Mouse (Mus musculus) hindbrain, postnatal 0 days (tissue): ENCODE measurements around the gene Dst. TPM values are rescaled to one million over a fixed set of nuclear protein-coding genes. Genes with fewer than 3 reads are reported as not detected.

ENCODE experiments used
- ATAC-seq: fragments of 200-750 bp; cut with Nextera tagmentation; 2 replicates; pipeline ENCODE4 v1.8.0; 2017; ENCODE audit warnings: mild to moderate bottlenecking, moderate TSS enrichment, moderate library complexity
- DNase-seq: peaks from one replicate; pipeline ENCODE4 v3.0.0-alpha.2; 2015; ENCODE audit warnings: low spot score
- H3K27ac ChIP-seq: fragments of 300-500 bp; sonication (generic); 2 replicates; pipeline ENCODE4 v1.5.1; 2014; ENCODE audit warnings: mild to moderate bottlenecking
- H3K27me3 ChIP-seq: fragments of 300-500 bp; sonication (generic); 2 replicates; pipeline ENCODE4 v1.6.1; 2014; ENCODE audit warnings: low read length, mixed read lengths; ENCODE audit not compliant: insufficient read depth
- H3K36me3 ChIP-seq: fragments of 300-500 bp; sonication (generic); 2 replicates; pipeline ENCODE4 v1.6.1; 2014; ENCODE audit warnings: low read length, mixed read lengths; ENCODE audit not compliant: insufficient read depth
- H3K4me1 ChIP-seq: fragments of 300-500 bp; sonication (generic); 2 replicates; pipeline ENCODE4 v1.6.1; 2014; ENCODE audit warnings: antibody characterized with exemption, low read length, mixed read lengths; ENCODE audit not compliant: insufficient read depth
- H3K4me2 ChIP-seq: fragments of 300-500 bp; sonication (generic); 2 replicates; pipeline ENCODE4 v1.6.1; 2014; ENCODE audit warnings: low read depth, mild to moderate bottlenecking, low read length, moderate library complexity, mixed read lengths
- H3K4me3 ChIP-seq: fragments of 300-500 bp; sonication (generic); 2 replicates; pipeline ENCODE4 v1.5.1; 2014; ENCODE audit warnings: low read length
- H3K9ac ChIP-seq: fragments of 300-500 bp; sonication (generic); replicated peaks from 2 replicates; pipeline ENCODE4 v1.6.1; 2014; ENCODE audit warnings: mild to moderate bottlenecking, low read length, moderate library complexity, mixed read lengths
- H3K9me3 ChIP-seq: fragments of 300-500 bp; sonication (generic); 2 replicates; pipeline ENCODE4 v1.6.1; 2016; ENCODE audit warnings: low read length, mixed read lengths
- CTCF ChIP-seq: IDR thresholded peaks from 2 replicates; pipeline ENCODE4 v1.5.1; 2016; ENCODE audit warnings: antibody characterized with exemption, control low read depth, low read depth
- WGBS: fragments of 180-500 bp; shearing (Covaris S2); extraction: QIAGEN DNeasy Blood & Tissue Kit; methylation state at CpG from one replicate; pipeline ENCODE4 v1.1.7; 2014; 5-methylcytosine and 5-hydroxymethylcytosine counted together
- polyA plus RNA-seq: library from polyadenylated mRNA; unstranded; fragments of >200 nt; fragmentation: Nextera tagmentation; extraction: Ambion mirVana; gene quantifications from 2 replicates; pipeline ENCODE4 v1.2.1, GENCODE M21; 2015
- total RNA-seq: library from RNA; depleted of rRNA; stranded (reverse); fragments of >200 nt; gene quantifications from 2 replicates; pipeline ENCODE4 v1.2.3, GENCODE M21; 2014

Dst gene
- total and polyA plus RNA-seq, 2 experiments from 2014 or later: 33.0 to 155 TPM

- no peak for TF ChIP-seq CTCF
- peak overlapping the region; percentile 65; the same call in 1 of the 2 replicates for H3K9ac ChIP-seq
- H3K4me1 ChIP-seq: peaks cover 10% of the 10 kb centered on the region; the same call in 1 of the 2 replicates
- under 1% methylated on average over 10 of the region's 10 CpGs for WGBS
- H3K27ac ChIP-seq: peak overlapping the region; percentile 86
- DNase-seq (no peak), ATAC-seq (peak; percentile 10; the same call in 1 of the 2 replicates)
- H3K4me3 ChIP-seq: peak overlapping the region; percentile 64
- H3K27me3 ChIP-seq: no peaks in the 10 kb centered on the region
- H3K9me3 ChIP-seq: no peaks in the 10 kb centered on the region
- no peaks in the 10 kb centered on the region for H3K36me3 ChIP-seq
- peak overlapping the region; percentile 85 for H3K4me2 ChIP-seq
Observed at GRCm38 (mm10) chr1:34005238-34005725, 97.3 kb downstream of the Dst start.

- DNase-seq (peak; percentile 91), ATAC-seq (peak; percentile 82)
- peak overlapping the region; percentile 86 for H3K27ac ChIP-seq
- WGBS: under 1% methylated on average over 29 of the region's 29 CpGs
- H3K27me3 ChIP-seq: no peaks in the 10 kb centered on the region
- H3K9me3 ChIP-seq: no peaks in the 10 kb centered on the region
- H3K9ac ChIP-seq: peak overlapping the region; percentile 65
- peaks cover 10% of the 10 kb centered on the region; the same call in 1 of the 2 replicates for H3K4me1 ChIP-seq
- TF ChIP-seq CTCF: peak; percentile 82
- H3K4me2 ChIP-seq: peak overlapping the region; percentile 85
- peak overlapping the region; percentile 64 for H3K4me3 ChIP-seq
- H3K36me3 ChIP-seq: no peaks in the 10 kb centered on the region
Observed at GRCm38 (mm10) chr1:34005726-34006638, 98.0 kb downstream of the Dst start.

GRCm38 (mm10) chr1:34006828-34007361 is 98.9 kb downstream of the Dst start:
- Histone ChIP-seq H3K36me3 (no peaks in the 10 kb centered on the region), H3K4me1 (peaks cover 10% of the 10 kb centered on the region; the same call in 1 of the 2 replicates), H3K4me2 (peak overlapping the region; percentile 85), H3K4me3 (peak overlapping the region; percentile 64), H3K9ac (peak overlapping the region; percentile 65; the same call in 1 of the 2 replicates), H3K27ac (peak overlapping the region; percentile 86), H3K9me3 (no peaks in the 10 kb centered on the region), H3K27me3 (no peaks in the 10 kb centered on the region)
- ATAC-seq: no peak
- WGBS: 19% methylated on average over 5 of the region's 5 CpGs
- TF ChIP-seq CTCF: no peak
- no peak for DNase-seq

- no peak for ATAC-seq
- DNase-seq: no peak
- Histone ChIP-seq H3K4me1 (peaks cover 10% of the 10 kb centered on the region; the same call in 1 of the 2 replicates), H3K4me3 (peak overlapping the region; percentile 64), H3K36me3 (no peaks in the 10 kb centered on the region), H3K4me2 (peak overlapping the region; percentile 85), H3K9me3 (no peaks in the 10 kb centered on the region), H3K27me3 (no peaks in the 10 kb centered on the region), H3K9ac (peak overlapping the region; percentile 65; the same call in 1 of the 2 replicates), H3K27ac (peak overlapping the region; percentile 86; the same call in 1 of the 2 replicates)
- TF ChIP-seq CTCF: no peak
- WGBS: 8% methylated on average over 4 of the region's 4 CpGs
Observed at GRCm38 (mm10) chr1:34007379-34007778, 99.4 kb downstream of the Dst start.

- H3K27ac ChIP-seq: peak overlapping the region; percentile 77
- no peaks in the 10 kb centered on the region for H3K27me3 ChIP-seq
- peak; percentile 61 for TF ChIP-seq CTCF
- under 1% methylated on average over 41 of the region's 47 CpGs for WGBS
- peak; percentile 76 for DNase-seq
- H3K4me1 ChIP-seq: peaks cover 13% of the 10 kb centered on the region
- no peaks in the 10 kb centered on the region for H3K36me3 ChIP-seq
- H3K4me3 ChIP-seq: peak overlapping the region; percentile 79
- H3K9me3 ChIP-seq: no peaks in the 10 kb centered on the region
- H3K9ac ChIP-seq: peak overlapping the region; percentile 85
- peak; percentile 85 for ATAC-seq
- H3K4me2 ChIP-seq: peak overlapping the region; percentile 94
Observed at GRCm38 (mm10) chr1:34011051-34011677, 103.1 kb downstream of the Dst start.

- peaks cover 12% of the 10 kb centered on the region for H3K4me1 ChIP-seq
- peak; percentile 55 for ATAC-seq
Observed at GRCm38 (mm10) chr1:34011821-34012271, 103.8 kb downstream of the Dst start.

More at GRCm38 (mm10) chr1:34011821-34012271, 103.8 kb downstream of the Dst start:
- Histone ChIP-seq H3K4me3 (peak overlapping the region; percentile 79), H3K4me2 (peak overlapping the region; percentile 94), H3K27me3 (no peaks in the 10 kb centered on the region), H3K9me3 (no peaks in the 10 kb centered on the region), H3K36me3 (no peaks in the 10 kb centered on the region), H3K9ac (peak overlapping the region; percentile 85), H3K27ac (peak overlapping the region; percentile 77)
- WGBS: 2% methylated on average over 15 of the region's 16 CpGs
- DNase-seq: peak; percentile 49
- TF ChIP-seq CTCF: no peak
